Mouse (Mus musculus) cerebellum, adult 2 months (tissue): ENCODE measurements at regions not wholly inside any gene's neighbourhood (a gene's known extent, or its start where the extent isn't known, plus 50 kb on each side); places are given as distances from the start of the nearest gene placed in this dataset.

Source experiments
- CTCF ChIP-seq: fragments of 200-500 bp; IDR thresholded peaks from 2 replicates; pipeline ENCODE4 v1.5.1; 2011; ENCODE audit warnings: low read depth, mild to moderate bottlenecking, control low read depth, low read length, moderate library complexity, borderline replicate concordance; ENCODE audit not compliant: insufficient read depth
- POLR2A ChIP-seq: fragments of 200-500 bp; IDR thresholded peaks from 2 replicates; pipeline ENCODE4 v1.6.1; 2011; ENCODE audit warnings: low read length, control low read depth, borderline replicate concordance; ENCODE audit not compliant: insufficient read depth

GRCm38 (mm10) chr6:50725640-50726039 lies 71.4 kb upstream of the Npvf start:
- TF ChIP-seq CTCF (no peak), POLR2A (no peak)
